ENCODE assay signal across 8 mouse cellular contexts in genomic region chr8:110646064-110646463, GRCm38 (mm10). TPM values are rescaled to one million over a fixed set of nuclear protein-coding genes. Genes with fewer than 3 reads are reported as not detected.
DNase-seq lines count a peak whose midpoint lies in the region; TF ChIP-seq lines count a peak whose summit lies in the region.

No protein-coding gene starts in this region.

- H3K9ac ChIP-seq in heart, adult 2 months (ENCODE audit: low read depth, low read length) = no peak overlapping the region
- H3K9ac ChIP-seq in liver, adult 2 months (ENCODE audit: low read depth, low read length) = peak overlapping the region; percentile 13; the same call in 1 of the 2 replicates

- H3K36me3 ChIP-seq in E14TG2a.4 (ENCODE audit: insufficient read depth, low read length) = peaks cover 83% of the 10 kb centered on the region
- H3K36me3 ChIP-seq in embryonic facial prominence, embryonic 10.5 days (replicated peaks) = peaks cover 56% of the 10 kb centered on the region
- H3K36me3 ChIP-seq in heart, adult 2 months (ENCODE audit: control insufficient read depth, insufficient read depth, low read length) = no peaks in the 10 kb centered on the region
- peaks cover 3% of the 10 kb centered on the region; the same call in 1 of the 2 replicates for H3K36me3 ChIP-seq in liver, adult 2 months (ENCODE audit: control insufficient read depth, insufficient read depth, low read length)

- TF ChIP-seq EP300 in heart, adult 2 months (IDR thresholded peaks at IDR 0.05; ENCODE audit: insufficient read depth, low read depth, low read length) = peak; percentile 93

- no peaks in the 10 kb centered on the region for H3K79me2 ChIP-seq in heart, adult 2 months (replicated peaks; ENCODE audit: control insufficient read depth, insufficient read depth, low read length)
- no peaks in the 10 kb centered on the region for H3K79me2 ChIP-seq in liver, adult 2 months (ENCODE audit: control insufficient read depth, insufficient read depth, low read length)

- H3K27ac ChIP-seq in embryonic facial prominence, embryonic 10.5 days (replicated peaks) = no peak overlapping the region
- no peak overlapping the region for H3K27ac ChIP-seq in heart, adult 2 months
- H3K27ac ChIP-seq in liver, adult 2 months (replicated peaks; ENCODE audit: insufficient read depth, low read depth, low read length) = peak overlapping the region; percentile 100

- H3K9me3 ChIP-seq in E14TG2a.4 (ENCODE audit: low read length) = no peaks in the 10 kb centered on the region
- no peaks in the 10 kb centered on the region for H3K9me3 ChIP-seq in embryonic facial prominence, embryonic 10.5 days

- 41% methylated on average over 6 of the region's 6 CpGs for WGBS in embryonic facial prominence, embryonic 10.5 days
- WGBS in heart, adult 2 months = 17% methylated on average over 6 of the region's 6 CpGs
- 35% methylated on average over 6 of the region's 6 CpGs for WGBS in liver, adult 2 months

- no peak for TF ChIP-seq POLR2A in heart, adult 2 months (IDR thresholded peaks at IDR 0.05; ENCODE audit: insufficient read depth, low read depth, low read length)
- no peak for TF ChIP-seq POLR2A in liver, adult 2 months (IDR thresholded peaks at IDR 0.05; ENCODE audit: extremely low read depth, insufficient read depth, low read length)

- peak; percentile 59 for TF ChIP-seq CTCF in E14TG2a.4 (conservative IDR thresholded peaks at IDR 0.05; ENCODE audit: low read length)
- TF ChIP-seq CTCF in heart, adult 2 months (IDR thresholded peaks at IDR 0.05) = peak; percentile 99
- TF ChIP-seq CTCF in liver, adult 2 months (IDR thresholded peaks at IDR 0.05; ENCODE audit: low read depth, low read length) = peak; percentile 97

- no peak overlapping the region for H3K4me3 ChIP-seq in E14TG2a.4 (replicated peaks; ENCODE audit: low read length)
- no peak overlapping the region for H3K4me3 ChIP-seq in embryonic facial prominence, embryonic 10.5 days
- no peak overlapping the region for H3K4me3 ChIP-seq in heart, adult 2 months
- no peak overlapping the region; the same call in 1 of the 2 replicates for H3K4me3 ChIP-seq in liver, adult 2 months (ENCODE audit: insufficient read depth, low read depth, low read length)

- intact Hi-C loops in heart, adult 2 months (cut with DNase I) = loop anchor here (1.0 to 10.0 kb wide), 3 partner anchors 81 to 199 kb away; partner anchors contain the start of genes Cog4 and Sf3b3

- no peaks in the 10 kb centered on the region for H3K27me3 ChIP-seq in E14TG2a.4 (ENCODE audit: insufficient read depth, low read length)
- no peaks in the 10 kb centered on the region for H3K27me3 ChIP-seq in embryonic facial prominence, embryonic 10.5 days (replicated peaks; ENCODE audit: low read depth, poor library complexity, severe bottlenecking)
- H3K27me3 ChIP-seq in heart, adult 2 months (ENCODE audit: control insufficient read depth, insufficient read depth, low read length) = no peaks in the 10 kb centered on the region
- no peaks in the 10 kb centered on the region for H3K27me3 ChIP-seq in liver, adult 2 months (ENCODE audit: control insufficient read depth, insufficient read depth, low read length)

- peak; percentile 87 to 92 for DNase-seq in adrenal gland, postnatal 36 days
- DNase-seq in embryonic facial prominence, embryonic 10.5 days (ENCODE audit: low spot score) = peak; percentile 68
- DNase-seq in heart, adult 2 months = peak; percentile 64 to 88
- DNase-seq in kidney, adult 8-10 months = peak; percentile 62 to 74
- peak; percentile 38 for DNase-seq in liver, adult 2 months (ENCODE audit: extremely low read depth, low read depth, low spot score)
- peak; percentile 26 for DNase-seq in retina, adult 2 months (ENCODE audit: low read depth, low spot score)
- peak; percentile 46 for DNase-seq in urinary bladder, postnatal 10 days (ENCODE audit: low spot score)

- 0 out of 2 replicates have a peak, but pooled peaks cover 3% of the 10 kb centered on the region for H3K4me1 ChIP-seq in E14TG2a.4 (replicated peaks; ENCODE audit: low read depth, low read length)
- no peaks in the 10 kb centered on the region for H3K4me1 ChIP-seq in embryonic facial prominence, embryonic 10.5 days
- H3K4me1 ChIP-seq in heart, adult 2 months (ENCODE audit: control insufficient read depth, insufficient read depth, low read length) = peaks cover under 1% of the 10 kb centered on the region; the same call in 1 of the 2 replicates
- H3K4me1 ChIP-seq in liver, adult 2 months (ENCODE audit: control insufficient read depth, insufficient read depth, low read length) = peaks cover 15% of the 10 kb centered on the region

RNA-seq across cellular contexts. Expression of gene Vac14, which starts 27.7 kb away (rescaled TPM):
- 10 to 100 TPM; 27.3 to 30.3 TPM for total RNA-seq in adrenal gland, postnatal 36 days (2021)
- 26.2 and 27.3 TPM in 2 replicates for polyA plus RNA-seq in embryonic facial prominence, embryonic 10.5 days (2016; fragmentation: Nextera tagmentation; extraction: Ambion mirVana)
- total RNA-seq in heart, adult 2 months (2021) = 10 to 100 TPM; 15.7 to 15.8 TPM
- 24.9 and 27.0 TPM in 2 replicates for polyA plus RNA-seq in heart, adult 2 months (2012; rRNA removed)
- total RNA-seq in liver, adult 2 months (2014; rRNA removed) = 6.7 and 7.9 TPM in 2 replicates
- 22.9 and 25.0 TPM in 2 replicates for polyA plus RNA-seq in liver, adult 2 months (2012; rRNA removed)

Comparison
In these comparisons a context has a peak if more than half of its experiments do, and no peak if none do; other contexts are left out.
1. DNase-seq: peak in every context shown above with its lines; median percentile 90 in adrenal gland, postnatal 36 days; 76 in heart, adult 2 months; 68 in embryonic facial prominence, embryonic 10.5 days; 68 in kidney, adult 8-10 months; 46 in urinary bladder, postnatal 10 days; 38 in liver, adult 2 months; 26 in retina, adult 2 months.